Mouse (Mus musculus) erythroblast, embryonic 14.5 days (primary cell): Measurements from ENCODE around the gene Tbl3.

Experiments
- GATA1 ChIP-seq: IDR thresholded peaks from 2 replicates; pipeline ENCODE4 v1.6.1; 2012; ENCODE audit warnings: low read length, inconsistent platforms, mixed read lengths
- TAL1 ChIP-seq: IDR thresholded peaks from 3 replicates; pipeline ENCODE4 v1.6.1; 2012; ENCODE audit warnings: low read length, inconsistent platforms, mixed read lengths

- TF ChIP-seq GATA1 (no peak), TAL1 (no peak)
Observed at GRCm38 (mm10) chr17:24722220-24722924, 14.9 kb upstream of the Tbl3 start.
